Mouse (Mus musculus) forebrain, postnatal 0 days (tissue): ENCODE data around the gene Slc15a3. TPM values are rescaled to one million over a fixed set of nuclear protein-coding genes. Genes with fewer than 3 reads are reported as not detected.
A peak's percentile ranks its signal among the peaks of the same experiment; 100 is the strongest.

Source experiments
- ATAC-seq: fragments of 200-750 bp; cut with Nextera tagmentation; 2 replicates; pipeline ENCODE4 v1.8.0; 2017; ENCODE audit warnings: mild to moderate bottlenecking, moderate library complexity
- DNase-seq: peaks from one replicate; pipeline ENCODE4 v3.0.0-alpha.2; 2015
- H3K27ac ChIP-seq: fragments of 300-500 bp; sonication (generic); 2 replicates; pipeline ENCODE4 v1.5.1; 2014; ENCODE audit warnings: low read depth, mild to moderate bottlenecking, antibody characterized with exemption, low read length, moderate library complexity, mixed read lengths
- H3K27me3 ChIP-seq: fragments of 300-500 bp; sonication (generic); 2 replicates; pipeline ENCODE4 v1.6.1; 2014; ENCODE audit warnings: mild to moderate bottlenecking, low read length, mixed read lengths; ENCODE audit not compliant: insufficient read depth
- H3K36me3 ChIP-seq: fragments of 300-500 bp; sonication (generic); 2 replicates; pipeline ENCODE4 v1.6.1; 2014; ENCODE audit warnings: mild to moderate bottlenecking, moderate library complexity; ENCODE audit not compliant: insufficient read depth
- H3K4me1 ChIP-seq: fragments of 300-500 bp; sonication (generic); 2 replicates; pipeline ENCODE4 v1.6.1; 2014; ENCODE audit warnings: antibody characterized with exemption; ENCODE audit not compliant: insufficient read depth
- H3K4me2 ChIP-seq: fragments of 300-500 bp; sonication (generic); 2 replicates; pipeline ENCODE4 v1.6.1; 2014; ENCODE audit warnings: low read depth, mild to moderate bottlenecking, moderate library complexity
- H3K4me3 ChIP-seq: fragments of 300-500 bp; sonication (generic); 2 replicates; pipeline ENCODE4 v1.5.1; 2014; ENCODE audit warnings: low read depth, low read length, mixed read lengths
- H3K9ac ChIP-seq: fragments of 300-500 bp; sonication (generic); 2 replicates; pipeline ENCODE4 v1.6.1; 2014; ENCODE audit warnings: mild to moderate bottlenecking
- H3K9me3 ChIP-seq: fragments of 300-500 bp; sonication (generic); 2 replicates; pipeline ENCODE4 v1.6.1; 2016; ENCODE audit warnings: low read length
- CTCF ChIP-seq: sonication (generic); IDR thresholded peaks from 2 replicates; pipeline ENCODE4 v1.5.1; 2016; ENCODE audit warnings: antibody characterized with exemption, control low read depth, low read depth
- WGBS: fragments of 180-500 bp; shearing (Covaris S2); extraction: QIAGEN DNeasy Blood & Tissue Kit; methylation state at CpG from one replicate; pipeline ENCODE4 v1.1.7; 2014; 5-methylcytosine and 5-hydroxymethylcytosine counted together
- polyA plus RNA-seq: library from polyadenylated mRNA; unstranded; fragments of >200 nt; fragmentation: Nextera tagmentation; extraction: Ambion mirVana; gene quantifications from 2 replicates; pipeline ENCODE4 v1.2.1, GENCODE M21; 2015
- total RNA-seq: library from RNA; depleted of rRNA; stranded (reverse); fragments of >200 nt; gene quantifications from 2 replicates; pipeline ENCODE4 v1.2.3, GENCODE M21; 2014

Gene Slc15a3
- total and polyA plus RNA-seq, 2 experiments from 2014 or later = 0.42 to 0.90 TPM

DNA sequence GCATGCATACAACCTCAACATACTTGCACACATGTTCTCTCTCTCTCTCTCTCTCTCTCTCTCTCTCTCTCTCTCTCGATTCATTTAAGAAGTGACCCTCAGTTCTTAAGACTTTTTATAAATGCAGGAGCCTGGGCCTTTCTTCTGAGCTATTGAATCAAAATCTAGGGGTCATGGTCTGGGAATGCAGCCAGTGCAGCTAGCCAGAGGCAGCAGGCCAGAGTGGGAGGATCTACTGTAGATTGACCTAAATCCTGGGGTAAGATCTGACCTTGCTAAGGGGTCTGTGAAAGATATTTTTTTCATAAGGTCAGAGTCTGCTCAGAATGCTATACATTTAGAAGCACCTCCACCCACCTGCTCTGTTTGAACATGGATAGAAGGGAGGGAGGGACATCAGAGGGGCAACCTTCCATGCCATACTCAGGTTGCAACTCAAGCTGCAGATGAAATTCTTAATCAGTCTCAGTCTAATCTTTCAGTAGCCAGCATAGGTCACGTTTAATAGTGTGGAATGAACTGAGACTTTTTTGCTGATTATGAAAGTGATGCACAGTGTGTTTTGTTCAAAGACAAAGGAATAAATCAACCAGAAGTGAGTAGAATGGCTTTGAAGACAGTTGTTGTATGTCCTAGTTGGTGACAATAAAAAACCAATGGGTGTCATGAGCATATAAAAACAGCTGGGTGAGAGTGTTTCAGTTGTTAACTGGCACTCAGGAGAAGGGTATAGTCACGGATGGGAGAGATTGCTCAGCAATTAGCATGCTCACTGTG lies 8.0 kb downstream of the Slc15a3 start:
- no peak for DNase-seq
- no peak for ATAC-seq
- WGBS = 23% methylated on average over 3 of the region's 3 CpGs
- H3K9me3 ChIP-seq = no peaks in the 10 kb centered on the region
- H3K4me2 ChIP-seq = no peak overlapping the region
- H3K27me3 ChIP-seq = no peaks in the 10 kb centered on the region
- H3K4me1 ChIP-seq = no peaks in the 10 kb centered on the region
- no peak overlapping the region for H3K4me3 ChIP-seq
- no peaks in the 10 kb centered on the region for H3K36me3 ChIP-seq
- TF ChIP-seq CTCF = no peak
- H3K27ac ChIP-seq = no peak overlapping the region
- H3K9ac ChIP-seq = no peak overlapping the region

- Histone ChIP-seq H3K36me3 (peaks cover 40% of the 10 kb centered on the region), H3K9ac (no peak overlapping the region; the same call in 1 of the 2 replicates), H3K27me3 (no peaks in the 10 kb centered on the region), H3K9me3 (no peaks in the 10 kb centered on the region), H3K4me3 (no peak overlapping the region), H3K4me2 (no peak overlapping the region), H3K27ac (no peak overlapping the region), H3K4me1 (no peaks in the 10 kb centered on the region)
- WGBS = 84% methylated on average over 3 of the region's 3 CpGs
- no peak for ATAC-seq
- TF ChIP-seq CTCF = no peak
- no peak for DNase-seq
These were observed 15.9 kb downstream of the Slc15a3 start for GRCm38 (mm10) chr19:10855422-10855821.

DNA sequence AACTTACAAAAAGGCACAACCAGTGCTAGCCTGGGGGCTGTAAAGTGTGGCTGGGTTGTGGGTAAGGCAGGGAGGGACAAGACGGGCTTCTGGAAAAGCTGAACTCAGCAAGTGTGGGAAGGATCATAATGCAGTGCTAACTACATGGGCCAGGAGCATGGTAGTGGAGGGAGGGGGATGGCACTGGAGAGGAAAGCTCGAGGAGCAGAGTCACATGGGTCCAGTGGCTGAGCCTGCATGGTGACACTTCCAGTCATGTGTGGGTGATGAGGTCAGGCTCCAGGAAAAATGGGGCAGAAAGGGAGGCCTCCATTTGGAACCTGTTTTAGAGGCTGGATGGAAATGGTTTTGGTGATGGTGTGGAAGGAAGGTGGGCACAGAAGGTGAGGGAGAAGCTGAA lies 17.0 kb downstream of the Slc15a3 start:
- H3K4me1 ChIP-seq = no peaks in the 10 kb centered on the region
- H3K4me2 ChIP-seq = no peak overlapping the region
- H3K9ac ChIP-seq = no peak overlapping the region
- TF ChIP-seq CTCF = no peak
- H3K4me3 ChIP-seq = no peak overlapping the region
- no peak for DNase-seq
- ATAC-seq = peak; percentile 28
- H3K27me3 ChIP-seq = no peaks in the 10 kb centered on the region
- 49% methylated on average over 2 of the region's 2 CpGs for WGBS
- H3K9me3 ChIP-seq = no peaks in the 10 kb centered on the region
- no peak overlapping the region for H3K27ac ChIP-seq
- H3K36me3 ChIP-seq = peaks cover 51% of the 10 kb centered on the region

GRCm38 (mm10) chr19:10860072-10860497 lies 20.6 kb downstream of the Slc15a3 start:
- H3K4me1 ChIP-seq = no peaks in the 10 kb centered on the region
- DNase-seq = no peak
- no peak overlapping the region for H3K4me2 ChIP-seq
- H3K9me3 ChIP-seq = no peaks in the 10 kb centered on the region
- peaks cover 87% of the 10 kb centered on the region for H3K36me3 ChIP-seq
- TF ChIP-seq CTCF = peak; percentile 35; the same call in 1 of the 2 replicates
- no peak overlapping the region for H3K4me3 ChIP-seq
- H3K9ac ChIP-seq = no peak overlapping the region
- no peak overlapping the region for H3K27ac ChIP-seq
- H3K27me3 ChIP-seq = no peaks in the 10 kb centered on the region
- no peak; the same call in 1 of the 2 replicates for ATAC-seq
- WGBS = 51% methylated on average over 22 of the region's 22 CpGs

GRCm38 (mm10) chr19:10866351-10866750 lies 26.8 kb downstream of the Slc15a3 start:
- Histone ChIP-seq H3K36me3 (peaks cover 65% of the 10 kb centered on the region), H3K4me3 (no peak overlapping the region), H3K9me3 (no peaks in the 10 kb centered on the region), H3K9ac (no peak overlapping the region), H3K4me1 (peaks cover 16% of the 10 kb centered on the region; the same call in 1 of the 2 replicates), H3K27me3 (no peaks in the 10 kb centered on the region), H3K27ac (no peak overlapping the region), H3K4me2 (no peak overlapping the region)
- WGBS = 88% methylated on average over 13 of the region's 13 CpGs
- ATAC-seq (no peak), DNase-seq (no peak)
- TF ChIP-seq CTCF = no peak

- Histone ChIP-seq H3K9ac (peak overlapping the region; percentile 99), H3K36me3 (peaks cover 63% of the 10 kb centered on the region), H3K27me3 (no peaks in the 10 kb centered on the region), H3K27ac (peak overlapping the region; percentile 93), H3K4me3 (peak overlapping the region; percentile 91), H3K4me1 (peaks cover 16% of the 10 kb centered on the region; the same call in 1 of the 2 replicates), H3K4me2 (peak overlapping the region; percentile 79), H3K9me3 (no peaks in the 10 kb centered on the region)
- whole genome bisulfite sequencing = 26% methylated on average over 5 of the region's 5 CpGs
- no peak for TF ChIP-seq CTCF
- DNase-seq (no peak), ATAC-seq (no peak; the same call in 1 of the 2 replicates)
These were observed 28.6 kb downstream of the Slc15a3 start for GRCm38 (mm10) chr19:10867946-10868622.

- H3K9ac ChIP-seq = peak overlapping the region; percentile 99
- peaks cover 16% of the 10 kb centered on the region; the same call in 1 of the 2 replicates for H3K4me1 ChIP-seq
- WGBS = under 1% methylated on average over 17 of the region's 17 CpGs
- H3K4me3 ChIP-seq = peak overlapping the region; percentile 91
- no peaks in the 10 kb centered on the region for H3K27me3 ChIP-seq
- TF ChIP-seq CTCF = peak; percentile 21; the same call in 1 of the 2 replicates
- H3K9me3 ChIP-seq = no peaks in the 10 kb centered on the region
- peaks cover 63% of the 10 kb centered on the region for H3K36me3 ChIP-seq
- ATAC-seq (peak; percentile 49), DNase-seq (peak; percentile 55)
- H3K27ac ChIP-seq = peak overlapping the region; percentile 93
- peak overlapping the region; percentile 79 for H3K4me2 ChIP-seq
These were observed 29.2 kb downstream of the Slc15a3 start for GRCm38 (mm10) chr19:10868623-10869141.
